Mouse (Mus musculus) CH12.LX (cell line): ENCODE results near the gene Phtf2. TPM values are rescaled to one million over a fixed set of nuclear protein-coding genes. Genes with fewer than 3 reads are reported as not detected.

Experiments used
- DNase-seq: peaks from one replicate; pipeline ENCODE4 v3.0.0-alpha.2; 2013; ENCODE audit errors: extremely low read depth
- H3K27ac ChIP-seq: 2 replicates; pipeline ENCODE4 v1.5.1; 2012; ENCODE audit warnings: low read depth, mild to moderate bottlenecking, control low read depth, moderate library complexity; ENCODE audit not compliant: insufficient read depth
- H3K27me3 ChIP-seq: replicated peaks from 2 replicates; pipeline ENCODE3; 2012; ENCODE audit warnings: inconsistent platforms
- H3K36me3 ChIP-seq, 2 experiments: replicated peaks in 1 of 2; 2 replicates each; pipeline versions ENCODE3 to v1.6.1; 2012; ENCODE audit warnings: inconsistent platforms in 1 of 2, low read length in 1 of 2, mild to moderate bottlenecking in 1 of 2, mixed read lengths in 1 of 2, moderate library complexity in 1 of 2; ENCODE audit not compliant: control insufficient read depth in 1 of 2, insufficient read depth in 1 of 2
- H3K4me1 ChIP-seq, 2 experiments: 2 replicates each; pipeline ENCODE4 v1.6.1; 2012; ENCODE audit warnings: inconsistent platforms in 1 of 2, moderate library complexity in 1 of 2; ENCODE audit not compliant: insufficient read depth in 2 of 2, control insufficient read depth in 1 of 2
- H3K4me2 ChIP-seq: 2 replicates; pipeline ENCODE4 v1.6.1; 2012; ENCODE audit warnings: low read depth, mild to moderate bottlenecking, control low read depth; ENCODE audit not compliant: poor library complexity, insufficient read depth, severe bottlenecking
- H3K4me3 ChIP-seq, 3 experiments: fragments of 150-350 bp in 1 of 3; sonication (generic) in 1 of 3; replicated peaks in 1 of 3; 2 replicates each; pipeline versions ENCODE3 to v1.5.1; 2011 to 2012; ENCODE audit warnings: low read depth in 2 of 3, low read length in 2 of 3, mild to moderate bottlenecking in 2 of 3, moderate library complexity in 2 of 3, control low read depth in 1 of 3, improper control_type of control experiment in 1 of 3, inconsistent platforms in 1 of 3, mixed read lengths in 1 of 3; ENCODE audit not compliant: poor library complexity in 1 of 3
- H3K79me2 ChIP-seq: replicated peaks from 2 replicates; pipeline ENCODE4 v1.6.1; 2012; ENCODE audit warnings: mild to moderate bottlenecking, moderate library complexity; ENCODE audit not compliant: control insufficient read depth, poor library complexity, insufficient read depth, severe bottlenecking; ENCODE audit errors: extremely low read depth
- H3K9ac ChIP-seq: 2 replicates; pipeline ENCODE4 v1.6.1; 2012; ENCODE audit warnings: low read depth, mild to moderate bottlenecking, control low read depth, moderate library complexity; ENCODE audit not compliant: insufficient read depth
- H3K9me3 ChIP-seq: replicated peaks from 2 replicates; pipeline ENCODE3; 2012; ENCODE audit warnings: low read length, inconsistent platforms, mixed read lengths
- BHLHE40 ChIP-seq: IDR thresholded peaks from 2 replicates; pipeline ENCODE4 v1.6.1; 2011; ENCODE audit warnings: mild to moderate bottlenecking, low read depth, low read length, improper control_type of control experiment
- CHD2 ChIP-seq: IDR thresholded peaks from 2 replicates; pipeline ENCODE4 v1.6.1; 2011; ENCODE audit warnings: low read length, improper control_type of control experiment
- CTCF ChIP-seq, 2 experiments: IDR thresholded peaks in 1 of 2; conservative IDR thresholded peaks in 1 of 2; 2 replicates each; pipeline ENCODE4 v1.5.1; 2011 to 2012; ENCODE audit warnings: low read depth in 2 of 2, low read length in 2 of 2, improper control_type of control experiment in 1 of 2, inconsistent platforms in 1 of 2, mild to moderate bottlenecking in 1 of 2, moderate library complexity in 1 of 2
- ELF1 ChIP-seq: IDR thresholded peaks from 2 replicates; pipeline ENCODE4 v1.6.1; 2014; ENCODE audit warnings: low read depth, mild to moderate bottlenecking, inconsistent platforms, low read length, improper control_type of control experiment
- ETS1 ChIP-seq: conservative IDR thresholded peaks from 2 replicates; pipeline ENCODE4 v1.6.1; 2012; ENCODE audit warnings: low read depth, mild to moderate bottlenecking, inconsistent platforms, low read length, improper control_type of control experiment, moderate library complexity
- HCFC1 ChIP-seq: IDR thresholded peaks from 2 replicates; pipeline ENCODE4 v1.6.1; 2012; ENCODE audit warnings: low read depth, mild to moderate bottlenecking, inconsistent platforms, low read length, improper control_type of control experiment
- JUN ChIP-seq: IDR thresholded peaks from 2 replicates; pipeline ENCODE4 v1.6.1; 2011; ENCODE audit warnings: low read depth, mild to moderate bottlenecking, low read length, improper control_type of control experiment, moderate library complexity; ENCODE audit not compliant: insufficient read depth
- JUND ChIP-seq: conservative IDR thresholded peaks from 2 replicates; pipeline ENCODE4 v1.6.1; 2011; ENCODE audit warnings: low read depth, low read length, improper control_type of control experiment
- KAT2A ChIP-seq: IDR thresholded peaks from 2 replicates; pipeline ENCODE4 v1.6.1; 2012; ENCODE audit warnings: low read length, improper control_type of control experiment, inconsistent platforms; ENCODE audit not compliant: insufficient replicate concordance
- MAFK ChIP-seq: IDR thresholded peaks from 2 replicates; pipeline ENCODE4 v1.6.1; 2011; ENCODE audit warnings: low read length, improper control_type of control experiment; ENCODE audit not compliant: insufficient replicate concordance
- MAX ChIP-seq: IDR thresholded peaks from 2 replicates; pipeline ENCODE4 v1.6.1; 2011; ENCODE audit warnings: low read length, improper control_type of control experiment
- MAZ ChIP-seq: IDR thresholded peaks from 2 replicates; pipeline ENCODE4 v1.6.1; 2012; ENCODE audit warnings: low read depth, mild to moderate bottlenecking, inconsistent platforms, low read length, improper control_type of control experiment, moderate library complexity
- MEF2A ChIP-seq: IDR thresholded peaks from 2 replicates; pipeline ENCODE4 v1.6.1; 2014; ENCODE audit warnings: low read depth, mild to moderate bottlenecking, inconsistent platforms, low read length, improper control_type of control experiment, borderline replicate concordance
- MXI1 ChIP-seq: IDR thresholded peaks from 2 replicates; pipeline ENCODE4 v1.6.1; 2011; ENCODE audit warnings: mild to moderate bottlenecking, low read depth, low read length, improper control_type of control experiment
- MYC ChIP-seq: IDR thresholded peaks from 2 replicates; pipeline ENCODE4 v1.6.1; 2011; ENCODE audit warnings: low read depth, mild to moderate bottlenecking, improper control_type of control experiment, low read length
- NELFE ChIP-seq: IDR thresholded peaks from 2 replicates; pipeline ENCODE4 v1.6.1; 2011; ENCODE audit warnings: low read depth, low read length, improper control_type of control experiment
- NRF1 ChIP-seq: IDR thresholded peaks from 2 replicates; pipeline ENCODE4 v1.6.1; 2014; ENCODE audit warnings: low read depth, mild to moderate bottlenecking, inconsistent platforms, low read length, improper control_type of control experiment, moderate library complexity
- POLR2A ChIP-seq: IDR thresholded peaks from 2 replicates; pipeline ENCODE4 v1.6.1; 2011; ENCODE audit warnings: low read depth, mild to moderate bottlenecking, improper control_type of control experiment, low read length
- POLR2AphosphoS2 ChIP-seq: IDR thresholded peaks from 2 replicates; pipeline ENCODE4 v1.6.1; 2011; ENCODE audit warnings: low read depth, low read length, improper control_type of control experiment
- SIN3A ChIP-seq: IDR thresholded peaks from 2 replicates; pipeline ENCODE4 v1.6.1; 2012; ENCODE audit warnings: low read length, improper control_type of control experiment, inconsistent platforms
- TBP ChIP-seq: conservative IDR thresholded peaks from 2 replicates; pipeline ENCODE4 v1.6.1; 2011; ENCODE audit warnings: low read depth, low read length, improper control_type of control experiment
- TCF12 ChIP-seq: IDR thresholded peaks from 2 replicates; pipeline ENCODE4 v1.6.1; 2014; ENCODE audit warnings: low read depth, mild to moderate bottlenecking, inconsistent platforms, low read length, improper control_type of control experiment
- UBTF ChIP-seq: IDR thresholded peaks from 2 replicates; pipeline ENCODE4 v1.6.1; 2012; ENCODE audit warnings: low read depth, mild to moderate bottlenecking, inconsistent platforms, low read length, improper control_type of control experiment, moderate library complexity
- USF2 ChIP-seq: conservative IDR thresholded peaks from 2 replicates; pipeline ENCODE4 v1.6.1; 2011; ENCODE audit warnings: low read depth, low read length, improper control_type of control experiment
- ZKSCAN1 ChIP-seq: IDR thresholded peaks from 2 replicates; pipeline ENCODE4 v1.6.1; 2012; ENCODE audit warnings: low read depth, inconsistent platforms, low read length, improper control_type of control experiment, borderline replicate concordance
- ZMIZ1 ChIP-seq: IDR thresholded peaks from 2 replicates; pipeline ENCODE4 v1.6.1; 2012; ENCODE audit warnings: low read depth, mild to moderate bottlenecking, inconsistent platforms, low read length, improper control_type of control experiment
- ZNF384 ChIP-seq: IDR thresholded peaks from 2 replicates; pipeline ENCODE4 v1.6.1; 2012; ENCODE audit warnings: low read depth, low read length, improper control_type of control experiment, inconsistent platforms
- dilution Hi-C: fragments of 300-500 bp; cut with MboI; formaldehyde crosslinking; loops from 2 replicates; pipeline ENCODE4 v1.14.3; 2020; ENCODE audit warnings: low sequenced_read_pairs; ENCODE audit not compliant: extremely low pct_unique_long_range_greater_than_20kb, extremely low pct_ligation_motif_present
- in situ Hi-C: fragments of 300-500 bp; cut with MboI; formaldehyde crosslinking; loops from 3 replicates; pipeline ENCODE4 v1.14.3; 2019; ENCODE audit warnings: low sequenced_read_pairs, low pct_ligation_motif_present, low pct_unique_long_range_greater_than_20kb, mixed read lengths
- polyA plus RNA-seq: library from polyadenylated mRNA; unstranded; fragments of >175 nt; gene quantifications from 2 replicates; pipeline ENCODE4 v1.2.1, GENCODE M21; 2012; ENCODE audit warnings: low read depth; ENCODE audit not compliant: insufficient read length
- total RNA-seq, 2 experiments: library from RNA; depleted of rRNA; stranded (reverse); fragments of 300-350 nt in 1 of 2; fragments of >200 nt in 1 of 2; gene quantifications; 2 replicates each; pipeline ENCODE4 v1.2.3; 2012 to 2014

Gene Phtf2
- 16.4 and 18.5 TPM in 2 replicates for total RNA-seq (2012; rRNA removed)
- total RNA-seq (2014; rRNA removed): 30.4 and 32.7 TPM in 2 replicates
- 28.1 and 30.6 TPM in 2 replicates for polyA plus RNA-seq

GRCm38 (mm10) chr5:20881915-20882800 lies at the start of gene Phtf2, which contains the start of gene Tmem60:
Gene Phtf2 (minus strand): TSS chr5:20882124.
Gene Tmem60 (plus strand): TSS chr5:20882191.
- peaks cover 33% of the 10 kb centered on the region for H3K79me2 ChIP-seq
- peak within 1 kb of the TSS; percentile 88 for H3K4me2 ChIP-seq
- H3K9me3 ChIP-seq: no peaks in the 10 kb centered on the region
- dilution Hi-C loops: no loop called here
- H3K27ac ChIP-seq: peak within 1 kb of the TSS; percentile 71
- peaks cover 7 to 38% of the 10 kb centered on the region in 2 experiments for H3K4me1 ChIP-seq
- in situ Hi-C loops: no loop called here
- H3K4me3 ChIP-seq: peak within 1 kb of the TSS; percentile 77 to 90 (median 89)
- DNase-seq: peak; percentile 98
- peak within 1 kb of the TSS; percentile 83 for H3K9ac ChIP-seq
- no peak; a peak in 1 of 4 replicates for TF ChIP-seq CTCF (conservative IDR thresholded peaks at IDR 0.05 in 1 of 2, IDR thresholded peaks at IDR 0.05 in 1 of 2; ENCODE audit: low read depth in 2 of 2, low read length in 2 of 2)
- peak; percentile 61; the same call in 1 of the 2 replicates for TF ChIP-seq MAX
- TF ChIP-seq ETS1: no peak; the same call in 1 of the 2 replicates
- peak; percentile 89 for TF ChIP-seq POLR2A
- TF ChIP-seq USF2: no peak
- no peak for TF ChIP-seq JUND
- peak; percentile 79; the same call in 1 of the 2 replicates for TF ChIP-seq MXI1
- TF ChIP-seq ZKSCAN1: no peak
- 0 out of 2 replicates have a peak, but pooled peaks have one; percentile 30 for TF ChIP-seq BHLHE40
- peak; percentile 82 for TF ChIP-seq CHD2
- TF ChIP-seq TCF12: peak; percentile 85
- peak; percentile 91 for TF ChIP-seq UBTF
- peak; percentile 74 for TF ChIP-seq HCFC1
- TF ChIP-seq SIN3A: peak; percentile 80
- peak; percentile 61 for TF ChIP-seq TBP
- TF ChIP-seq MAZ: 0 out of 2 replicates have a peak, but pooled peaks have one; percentile 23
- peak; percentile 48; the same call in 1 of the 2 replicates for TF ChIP-seq KAT2A
- TF ChIP-seq MAFK: no peak
- TF ChIP-seq ZMIZ1: peak; percentile 73; the same call in 1 of the 2 replicates
- no peak; the same call in 1 of the 2 replicates for TF ChIP-seq POLR2AphosphoS2
- TF ChIP-seq NRF1: peak; percentile 89
- TF ChIP-seq NELFE: peak; percentile 84
- TF ChIP-seq ELF1: peak; percentile 70
- TF ChIP-seq JUN: no peak
- peak; percentile 32; the same call in 1 of the 2 replicates for TF ChIP-seq MEF2A
- TF ChIP-seq ZNF384: peak; percentile 73
- peak; percentile 29; the same call in 1 of the 2 replicates for TF ChIP-seq MYC
- H3K36me3 ChIP-seq: peaks cover 0 to 20% of the 10 kb centered on the region in 2 experiments
- H3K27me3 ChIP-seq: no peaks in the 10 kb centered on the region
